Mouse (Mus musculus) liver, postnatal 0 days (tissue): ENCODE results near the gene Sh3bp2.

Experiments
- CTCF ChIP-seq: sonication (generic); IDR thresholded peaks from 2 replicates; pipeline ENCODE4 v1.5.1; 2016; ENCODE audit warnings: antibody characterized with exemption, low read depth
- EP300 ChIP-seq: IDR thresholded peaks from 2 replicates; pipeline ENCODE4 v1.6.1; 2016; ENCODE audit warnings: antibody characterized with exemption, low read depth, mild to moderate bottlenecking

GRCm38 (mm10) chr5:34607100-34607880 lies 81.7 kb downstream of the Sh3bp2 start:
- TF ChIP-seq EP300, result no peak
- no peak for TF ChIP-seq CTCF
